Mouse (Mus musculus) gastrocnemius, postnatal 36 days (tissue): ENCODE results near the gene Col12a1. TPM values are rescaled to one million over a fixed set of nuclear protein-coding genes. Genes with fewer than 3 reads are reported as not detected.

Experiments used
- DNase-seq, 2 experiments: peaks; one replicate each; pipeline ENCODE4 v3.0.0; 2022
- intact Hi-C: fragments of 180-260 bp; cut with DNase I; formaldehyde crosslinking; loops from one replicate; pipeline ENCODE4 v1.15.1; 2025
- total RNA-seq, 2 experiments: library from RNA; stranded (reverse); gene quantifications; 2 replicates each; pipeline ENCODE4 v1.2.3; 2021

The Col12a1 gene
- total RNA-seq, 2 experiments from 2014 or later: 11.7 TPM

DNA sequence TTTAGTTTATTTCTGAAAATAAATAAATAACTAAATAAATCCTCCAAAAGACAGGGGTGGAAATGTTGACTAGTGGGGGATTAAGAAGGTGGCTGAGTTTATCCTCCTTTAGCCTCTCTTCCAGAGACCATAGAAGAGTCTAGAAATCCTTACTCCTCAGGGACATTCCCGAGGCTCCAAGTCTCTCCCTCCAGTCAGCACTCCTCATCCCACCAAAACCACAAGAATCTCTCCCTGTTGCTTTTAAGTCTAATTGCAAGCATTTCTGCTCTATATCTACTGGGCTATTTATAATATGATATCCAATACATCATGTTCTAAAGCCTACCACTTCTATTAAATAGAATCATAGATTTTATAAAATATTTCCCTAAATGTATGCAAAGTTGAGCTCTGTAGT is 109.8 kb downstream of the Col12a1 start:
- intact Hi-C loops: no loop called here
- no peak for DNase-seq

DNA sequence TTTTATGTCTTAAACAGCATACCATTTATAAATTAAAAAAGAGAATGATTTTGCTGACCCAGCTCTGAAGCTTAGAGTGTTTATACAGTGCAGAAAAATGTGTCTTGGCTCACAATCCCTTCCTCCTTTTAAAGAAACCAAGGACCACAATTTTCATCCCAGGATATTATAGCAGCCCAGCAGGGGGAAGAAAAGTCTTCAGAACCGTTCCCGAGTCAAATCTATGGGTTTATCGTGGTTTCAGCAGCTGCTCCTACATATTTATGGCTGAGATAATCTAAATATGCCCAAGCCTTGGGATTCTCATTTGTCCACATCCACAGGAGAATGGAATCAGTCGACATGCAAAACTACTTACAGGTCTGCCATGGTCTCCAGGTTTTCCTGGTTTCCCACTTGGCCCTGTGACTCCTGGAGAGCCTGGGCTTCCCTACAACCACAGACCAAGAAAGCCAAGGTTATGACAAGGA is 110.5 kb downstream of the Col12a1 start:
- intact Hi-C loops: no loop called here

DNA sequence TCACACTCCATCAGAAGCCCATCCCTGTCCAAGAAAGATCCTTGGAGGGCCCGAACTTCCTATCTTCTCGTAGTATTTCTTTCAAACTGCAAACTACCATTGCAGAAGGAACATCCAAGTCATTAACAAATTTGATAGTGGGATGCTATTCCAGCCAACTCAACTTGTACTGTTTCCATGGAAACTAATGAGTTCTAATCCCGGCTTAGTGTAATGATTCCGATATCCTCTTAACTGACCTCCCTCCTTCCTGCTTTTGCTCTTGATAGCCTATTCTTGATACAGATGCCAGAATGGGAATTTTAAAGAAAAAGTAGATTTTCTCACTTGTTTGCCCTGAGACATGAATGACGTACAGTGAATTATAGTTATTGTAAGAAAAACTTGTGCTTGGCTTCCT is 112.5 kb downstream of the Col12a1 start:
- DNase-seq: no peak
- intact Hi-C loops: no loop called here

More for the DNA sequence above, 110.5 kb downstream of the Col12a1 start:
- no peak for DNase-seq

DNA sequence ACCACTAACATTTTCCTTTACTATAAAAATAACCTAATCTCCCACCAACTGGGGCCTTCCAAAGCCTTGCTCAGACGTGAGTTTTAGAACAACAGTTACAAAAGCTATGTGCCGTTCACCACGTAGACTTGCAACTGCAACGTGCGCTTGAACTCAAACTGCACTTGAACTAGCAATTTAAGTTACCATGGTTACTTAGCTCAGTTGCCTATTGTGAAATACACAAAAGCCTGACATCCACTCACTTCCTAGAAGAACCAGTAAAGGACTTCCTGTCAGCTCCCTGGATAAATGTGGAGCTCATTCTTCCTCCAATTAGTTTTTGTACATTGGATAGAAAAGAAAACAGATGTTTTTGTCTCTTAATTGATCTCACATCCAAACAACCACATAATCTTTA is 112.9 kb downstream of the Col12a1 start:
- intact Hi-C loops: no loop called here
- no peak for DNase-seq

DNA sequence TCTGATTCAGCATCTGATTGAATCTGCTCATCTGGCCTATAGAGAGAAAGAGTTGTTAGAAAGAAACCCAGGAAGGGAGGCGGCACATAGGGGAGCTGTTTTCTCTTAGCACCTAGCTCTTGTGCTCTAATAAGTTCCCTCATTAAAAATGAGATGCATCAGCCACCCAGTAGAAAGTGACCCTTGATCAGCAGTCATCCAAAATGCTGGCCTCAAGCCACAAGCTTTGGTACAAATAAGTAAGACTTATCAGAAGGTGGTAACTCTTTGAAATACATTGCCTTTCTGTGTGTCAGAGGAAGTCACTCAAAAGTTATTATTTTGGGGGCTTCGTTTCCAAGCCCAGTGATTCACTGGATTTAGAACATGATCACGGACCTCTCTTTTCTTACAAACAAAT is 114.1 kb downstream of the Col12a1 start:
- intact Hi-C loops: no loop called here
- DNase-seq: no peak

DNA sequence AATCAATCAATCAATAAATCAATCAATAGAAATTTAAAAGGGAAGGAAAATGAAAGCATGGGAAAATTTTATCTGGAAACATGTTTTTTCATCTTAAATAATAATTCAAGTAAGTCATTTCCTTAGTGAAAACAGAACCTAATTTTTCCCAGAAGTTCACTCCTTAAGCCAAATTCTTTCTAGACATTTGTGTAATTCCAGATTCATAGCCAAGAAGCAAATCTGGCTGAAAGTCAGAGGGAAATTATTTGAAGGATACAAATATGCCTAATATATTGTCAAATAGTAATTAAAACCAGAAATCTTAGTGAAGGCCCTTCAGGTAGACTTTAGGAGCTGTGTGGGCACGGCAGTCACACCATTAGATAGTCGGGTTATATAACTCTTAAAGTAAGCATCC is 115.2 kb downstream of the Col12a1 start:
- intact Hi-C loops: no loop called here

DNA sequence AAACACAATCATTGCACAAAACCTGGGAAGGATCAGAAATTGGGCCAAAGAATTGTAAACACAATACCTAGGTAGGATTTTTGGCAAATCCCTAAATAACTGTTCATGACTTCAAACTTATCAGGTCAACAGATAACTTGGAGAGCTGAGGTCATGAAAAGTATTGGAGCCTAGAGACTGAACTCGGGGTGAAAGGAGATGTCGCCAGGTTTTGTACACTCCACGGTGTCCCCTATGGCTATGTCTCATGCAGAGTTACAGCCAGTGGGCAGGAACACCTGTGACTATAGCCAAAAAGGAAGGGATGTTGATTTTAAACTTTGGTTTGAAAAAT is 118.4 kb downstream of the Col12a1 start:
- DNase-seq: no peak
- intact Hi-C loops: no loop called here

More for the DNA sequence above, 115.2 kb downstream of the Col12a1 start:
- DNase-seq: no peak

DNA sequence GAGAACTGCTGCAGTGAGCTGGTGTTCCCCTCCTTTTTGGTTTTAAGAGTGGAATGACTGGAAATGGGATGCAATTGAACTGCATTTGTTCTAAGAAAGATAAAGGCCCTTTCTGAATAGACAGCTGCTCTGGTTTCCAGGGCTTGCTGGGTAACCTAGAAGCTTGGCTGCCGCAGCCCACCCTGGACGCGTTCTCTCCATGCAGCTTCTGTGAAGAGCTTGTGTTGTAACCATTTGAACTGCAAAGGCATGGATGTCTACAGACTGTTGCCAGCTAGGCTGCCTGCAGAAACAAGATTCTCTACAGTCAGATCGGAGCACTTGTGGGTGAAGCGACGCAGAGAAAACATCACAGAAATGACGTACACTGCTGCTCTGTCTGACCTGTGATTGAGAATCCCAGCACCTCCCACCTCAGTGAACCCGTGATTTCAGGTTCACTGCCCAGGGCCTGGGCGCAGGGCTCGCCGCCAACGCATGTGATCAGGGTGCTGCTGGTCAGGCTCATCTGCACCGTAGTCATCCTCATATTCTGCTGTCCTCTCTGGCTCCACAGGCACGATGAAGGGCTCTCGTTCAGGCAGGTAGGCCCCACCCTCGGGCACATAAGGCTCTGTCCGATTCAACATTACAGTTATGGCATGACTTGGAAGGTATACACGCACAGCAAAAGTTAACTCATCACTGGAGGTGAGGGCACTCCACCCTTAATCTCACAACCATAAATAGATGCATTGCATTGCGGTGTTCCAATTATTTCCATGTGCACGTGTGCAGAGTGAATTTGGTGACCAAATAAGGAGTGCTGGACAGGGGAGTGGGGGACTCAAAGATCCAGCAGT is 119.0 kb downstream of the Col12a1 start:
- DNase-seq: no peak
- intact Hi-C loops: no loop called here

DNA sequence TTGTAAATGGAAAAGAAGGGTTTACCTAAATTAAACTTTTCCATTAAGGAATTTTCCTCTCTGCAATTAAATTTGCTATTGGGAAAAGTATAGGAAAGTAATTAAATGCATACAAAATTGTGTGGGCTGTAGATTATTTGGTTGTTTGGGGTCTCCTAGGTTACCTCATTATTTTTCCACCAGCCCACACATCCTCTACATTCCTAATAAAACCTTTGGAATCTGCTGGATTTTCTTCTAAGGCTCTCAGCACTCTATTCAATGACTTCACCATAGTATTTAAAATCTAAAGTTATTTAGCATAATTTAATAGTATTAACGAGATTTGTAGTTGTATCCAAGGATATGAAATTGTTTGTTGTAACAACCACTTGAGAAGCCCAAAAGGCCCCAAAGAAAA is 120.1 kb downstream of the Col12a1 start:
- intact Hi-C loops: no loop called here
- DNase-seq: no peak

DNA sequence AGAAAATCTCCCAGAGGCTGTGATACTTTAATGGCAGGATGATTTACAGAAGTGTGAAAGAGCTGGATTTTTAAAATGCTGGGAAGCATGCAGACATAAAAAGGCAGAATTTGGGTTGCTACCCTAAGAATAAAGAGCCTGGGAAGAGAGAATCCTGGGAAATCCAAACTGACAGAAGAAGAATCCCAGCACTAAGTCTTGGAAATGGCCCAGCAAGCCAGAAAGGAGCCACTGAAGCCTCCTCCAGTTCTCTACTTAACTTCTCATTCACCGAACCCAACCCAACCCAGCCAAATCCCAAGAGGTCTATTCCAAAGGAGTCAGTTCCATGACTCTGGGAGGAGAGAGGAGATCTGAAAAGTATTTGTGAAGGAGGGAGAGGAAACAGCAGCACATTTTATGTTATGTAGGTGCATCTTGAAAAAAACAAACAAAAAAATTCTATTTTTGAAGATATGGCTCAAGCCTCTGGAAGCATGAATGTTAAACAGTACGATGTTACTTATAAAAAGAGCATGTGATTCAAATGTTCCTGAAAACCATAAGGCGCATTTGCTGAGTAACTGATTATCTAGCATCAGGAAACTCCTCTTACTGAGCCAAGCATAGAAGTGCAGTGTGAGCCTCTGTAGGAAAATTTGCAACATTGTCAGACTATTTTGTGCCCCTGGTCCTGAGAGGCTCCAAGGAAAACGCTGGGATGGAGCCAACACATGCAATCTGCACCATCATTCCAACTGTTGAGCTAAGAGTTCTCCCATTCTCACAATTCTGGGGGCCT is 132.0 kb downstream of the Col12a1 start:
- no peak for DNase-seq
- intact Hi-C loops: no loop called here

DNA sequence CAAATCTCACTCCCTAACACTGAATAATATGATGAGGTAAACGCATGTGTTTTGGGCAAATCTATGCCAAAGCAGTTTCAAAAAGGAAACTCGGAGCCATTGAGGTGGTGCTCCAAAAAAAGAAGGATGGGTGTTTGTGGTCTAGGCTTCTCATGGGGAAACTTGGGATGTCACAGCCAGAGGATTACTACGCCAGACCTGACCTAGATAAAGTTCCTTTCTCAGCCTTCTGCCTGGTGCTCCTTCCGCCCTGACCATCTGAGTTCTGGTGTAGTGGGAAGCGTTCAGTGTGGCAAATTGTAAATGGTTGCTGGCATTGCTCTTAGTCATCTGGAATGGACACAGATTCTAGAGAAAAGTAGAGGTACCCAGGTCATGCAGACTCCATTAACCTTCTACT is 151.8 kb downstream of the Col12a1 start:
- intact Hi-C loops: no loop called here
- no peak for DNase-seq

DNA sequence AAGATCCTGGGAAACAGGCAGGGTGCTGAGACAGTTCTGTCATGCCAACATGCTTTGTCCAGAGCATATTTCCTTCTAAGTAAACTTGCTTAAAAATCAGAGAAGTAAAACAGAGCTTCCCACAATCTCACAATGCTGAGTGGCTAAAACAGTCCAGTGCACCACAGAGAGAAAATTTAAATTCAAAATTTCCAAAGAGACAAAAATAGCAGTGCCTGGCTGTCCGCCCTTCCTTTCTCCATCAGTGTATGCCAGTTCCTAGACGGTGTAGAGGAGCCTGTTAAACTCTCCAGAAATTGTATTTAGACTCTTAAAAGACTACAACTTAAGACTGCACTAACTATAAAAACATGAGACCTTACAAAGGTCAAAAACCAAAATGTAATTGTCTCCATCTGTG is 165.3 kb downstream of the Col12a1 start:
- intact Hi-C loops: no loop called here
- DNase-seq: no peak

Other genes starting within 250 kb of the Col12a1 start
- gene Cox7a2, start 41.0 kb upstream of the Col12a1 start, total RNA-seq: 100 to 1,000 TPM; 380 to 392 TPM
- gene Tmem30a, start 74.7 kb upstream of the Col12a1 start, total RNA-seq: 10 to 100 TPM; 45.5 to 48.1 TPM